Mouse (Mus musculus) CH12.LX (cell line): ENCODE data around the gene Gm20388.

ENCODE experiments used
- BHLHE40 ChIP-seq: IDR thresholded peaks from 2 replicates; pipeline ENCODE4 v1.6.1; 2011; ENCODE audit warnings: mild to moderate bottlenecking, low read depth, low read length, improper control_type of control experiment
- CTCF ChIP-seq, 2 experiments: IDR thresholded peaks in 1 of 2; conservative IDR thresholded peaks in 1 of 2; 2 replicates each; pipeline ENCODE4 v1.5.1; 2011 to 2012; ENCODE audit warnings: low read depth in 2 of 2, low read length in 2 of 2, improper control_type of control experiment in 1 of 2, inconsistent platforms in 1 of 2, mild to moderate bottlenecking in 1 of 2, moderate library complexity in 1 of 2
- ELF1 ChIP-seq: IDR thresholded peaks from 2 replicates; pipeline ENCODE4 v1.6.1; 2014; ENCODE audit warnings: low read depth, mild to moderate bottlenecking, inconsistent platforms, low read length, improper control_type of control experiment
- EP300 ChIP-seq: IDR thresholded peaks from 2 replicates; pipeline ENCODE4 v1.6.1; 2011; ENCODE audit warnings: low read length, improper control_type of control experiment
- HCFC1 ChIP-seq: IDR thresholded peaks from 2 replicates; pipeline ENCODE4 v1.6.1; 2012; ENCODE audit warnings: low read depth, mild to moderate bottlenecking, inconsistent platforms, low read length, improper control_type of control experiment
- JUN ChIP-seq: IDR thresholded peaks from 2 replicates; pipeline ENCODE4 v1.6.1; 2011; ENCODE audit warnings: low read depth, mild to moderate bottlenecking, low read length, improper control_type of control experiment, moderate library complexity; ENCODE audit not compliant: insufficient read depth
- MAX ChIP-seq: IDR thresholded peaks from 2 replicates; pipeline ENCODE4 v1.6.1; 2011; ENCODE audit warnings: low read length, improper control_type of control experiment
- MAZ ChIP-seq: IDR thresholded peaks from 2 replicates; pipeline ENCODE4 v1.6.1; 2012; ENCODE audit warnings: low read depth, mild to moderate bottlenecking, inconsistent platforms, low read length, improper control_type of control experiment, moderate library complexity
- MYC ChIP-seq: IDR thresholded peaks from 2 replicates; pipeline ENCODE4 v1.6.1; 2011; ENCODE audit warnings: low read depth, mild to moderate bottlenecking, improper control_type of control experiment, low read length
- POLR2A ChIP-seq: IDR thresholded peaks from 2 replicates; pipeline ENCODE4 v1.6.1; 2011; ENCODE audit warnings: low read depth, mild to moderate bottlenecking, improper control_type of control experiment, low read length
- RCOR1 ChIP-seq: conservative IDR thresholded peaks from 2 replicates; pipeline ENCODE4 v1.6.1; 2012; ENCODE audit warnings: low read depth, mild to moderate bottlenecking, inconsistent platforms, low read length, improper control_type of control experiment
- USF2 ChIP-seq: conservative IDR thresholded peaks from 2 replicates; pipeline ENCODE4 v1.6.1; 2011; ENCODE audit warnings: low read depth, low read length, improper control_type of control experiment
- ZNF384 ChIP-seq: IDR thresholded peaks from 2 replicates; pipeline ENCODE4 v1.6.1; 2012; ENCODE audit warnings: low read depth, low read length, improper control_type of control experiment, inconsistent platforms

GRCm38 (mm10) chr8:121127756-121128375 lies 1217.2 kb downstream of the Gm20388 start, which contains the start of gene Foxl1:
- no peak for TF ChIP-seq MAX
- no peak for TF ChIP-seq BHLHE40
- TF ChIP-seq MAZ, result no peak
- no peak for TF ChIP-seq POLR2A
- TF ChIP-seq ELF1, result no peak
- no peak for TF ChIP-seq CTCF (conservative IDR thresholded peaks at IDR 0.05 in 1 of 2, IDR thresholded peaks at IDR 0.05 in 1 of 2; ENCODE audit: low read depth in 2 of 2, low read length in 2 of 2)
- no peak for TF ChIP-seq EP300
- no peak for TF ChIP-seq HCFC1
- no peak for TF ChIP-seq MYC
- TF ChIP-seq USF2, result no peak
- no peak for TF ChIP-seq ZNF384
- TF ChIP-seq RCOR1, result no peak
- no peak for TF ChIP-seq JUN
